Mouse (Mus musculus) stomach, postnatal 0 days (tissue): ENCODE measurements around the gene Ikbke.

ENCODE experiments used
- CTCF ChIP-seq: IDR thresholded peaks from 2 replicates; pipeline ENCODE4 v1.5.1; 2016; ENCODE audit warnings: antibody characterized with exemption, low read depth, mild to moderate bottlenecking, moderate library complexity
- EP300 ChIP-seq: optimal IDR thresholded peaks from 2 replicates; pipeline ENCODE3; 2016; ENCODE audit warnings: antibody characterized with exemption

DNA sequence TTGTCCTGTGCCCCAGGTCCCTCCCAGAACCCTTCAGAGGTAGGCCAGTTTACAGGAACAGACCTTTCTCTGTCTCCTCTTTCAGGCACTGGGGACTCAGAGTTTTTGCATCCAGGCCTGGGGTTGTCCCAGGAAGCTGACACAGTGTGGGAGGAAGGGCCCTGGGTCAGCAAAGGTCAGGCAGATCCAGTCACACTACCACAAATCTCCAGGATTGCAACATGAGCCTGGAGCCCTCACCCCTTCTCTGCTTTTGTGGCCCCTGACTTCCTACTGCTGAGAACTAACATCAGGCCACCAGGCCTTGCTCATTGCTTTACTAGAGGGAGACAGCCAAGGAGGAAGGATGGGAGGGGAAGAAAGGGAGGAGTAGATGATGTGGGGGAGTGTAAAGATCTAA is 2.6 kb downstream of the Ikbke start:
- TF ChIP-seq CTCF (no peak), EP300 (no peak)
